Mouse (Mus musculus): ENCODE measurements around the gene Nrsn2. TPM values are rescaled to one million over a fixed set of nuclear protein-coding genes. Genes with fewer than 3 reads are reported as not detected.
"Not testable (repeated sequence)": the region's sequence is repeated elsewhere in the genome, so short reads cannot be mapped to it uniquely, and the experiment has no call there.

Nrsn2 gene
- polyA plus RNA-seq, 1 experiment: 99.0 TPM

- no peak for DNase-seq (ENCODE audit: extremely low spot score in 1 of 2, low spot score in 1 of 2)
These were observed 17.0 kb upstream of the Nrsn2 start for GRCm38 (mm10) chr2:152393225-152394017.

- DNase-seq (ENCODE audit: extremely low spot score in 1 of 2, low spot score in 1 of 2): peak in 1 of 2 experiments; percentile 80
These were observed 16.3 kb upstream of the Nrsn2 start for GRCm38 (mm10) chr2:152392786-152393185.

GRCm38 (mm10) chr2:152384191-152384590 is 7.8 kb upstream of the Nrsn2 start:
- DNase-seq (ENCODE audit: extremely low spot score in 1 of 2, low spot score in 1 of 2): no peak

GRCm38 (mm10) chr2:152375652-152376344 is 640 bp downstream of the Nrsn2 start:
- DNase-seq (ENCODE audit: extremely low spot score in 1 of 2, low spot score in 1 of 2): peak in 1 of 2 experiments; percentile 67

GRCm38 (mm10) chr2:152373547-152373946 is 2.9 kb downstream of the Nrsn2 start:
- no peak for DNase-seq (ENCODE audit: extremely low spot score in 1 of 2, low spot score in 1 of 2)

GRCm38 (mm10) chr2:152372661-152373060 is 3.8 kb downstream of the Nrsn2 start:
- no peak for DNase-seq (ENCODE audit: extremely low spot score in 1 of 2, low spot score in 1 of 2)

- no peak for DNase-seq (ENCODE audit: extremely low spot score in 1 of 2, low spot score in 1 of 2)
These were observed 4.3 kb downstream of the Nrsn2 start for GRCm38 (mm10) chr2:152372104-152372503.

- DNase-seq (ENCODE audit: extremely low spot score in 1 of 2, low spot score in 1 of 2): peak in 1 of 2 experiments; percentile 67
These were observed 7.8 kb downstream of the Nrsn2 start for GRCm38 (mm10) chr2:152368532-152369140.

GRCm38 (mm10) chr2:152367917-152368316 is 8.5 kb downstream of the Nrsn2 start:
- DNase-seq (ENCODE audit: extremely low spot score in 1 of 2, low spot score in 1 of 2): no peak

- DNase-seq (ENCODE audit: extremely low spot score in 1 of 2, low spot score in 1 of 2): peak in 1 of 2 experiments; percentile 85
These were observed 12.9 kb downstream of the Nrsn2 start for GRCm38 (mm10) chr2:152363245-152364147.

GRCm38 (mm10) chr2:152361193-152361592 is 15.2 kb downstream of the Nrsn2 start:
- DNase-seq (ENCODE audit: extremely low spot score in 1 of 2, low spot score in 1 of 2): no peak

GRCm38 (mm10) chr2:152360271-152360775 is 16.1 kb downstream of the Nrsn2 start:
- DNase-seq (ENCODE audit: extremely low spot score in 1 of 2, low spot score in 1 of 2): no peak

- no peak for DNase-seq (ENCODE audit: extremely low spot score in 1 of 2, low spot score in 1 of 2)
These were observed 16.8 kb downstream of the Nrsn2 start for GRCm38 (mm10) chr2:152359616-152360015.

GRCm38 (mm10) chr2:152358977-152359376 is 17.5 kb downstream of the Nrsn2 start:
- DNase-seq (ENCODE audit: extremely low spot score in 1 of 2, low spot score in 1 of 2): not testable (repeated sequence)

- DNase-seq (ENCODE audit: extremely low spot score in 1 of 2, low spot score in 1 of 2): no peak
These were observed 19.2 kb downstream of the Nrsn2 start for GRCm38 (mm10) chr2:152357254-152357653.

- DNase-seq (ENCODE audit: extremely low spot score in 1 of 2, low spot score in 1 of 2): peak in 1 of 2 experiments; percentile 65
These were observed 26.4 kb downstream of the Nrsn2 start for GRCm38 (mm10) chr2:152349842-152350540.

- DNase-seq (ENCODE audit: extremely low spot score in 1 of 2, low spot score in 1 of 2): no peak
These were observed 27.2 kb downstream of the Nrsn2 start for GRCm38 (mm10) chr2:152349205-152349604.

GRCm38 (mm10) chr2:152347722-152348121 is 28.7 kb downstream of the Nrsn2 start:
- no peak for DNase-seq (ENCODE audit: extremely low spot score in 1 of 2, low spot score in 1 of 2)

- no peak for DNase-seq (ENCODE audit: extremely low spot score in 1 of 2, low spot score in 1 of 2)
These were observed 29.5 kb downstream of the Nrsn2 start for GRCm38 (mm10) chr2:152346776-152347465.
